Mouse (Mus musculus) ovary, postnatal 10 days (tissue): ENCODE measurements around the gene Masp2.
A peak's percentile ranks its signal among the peaks of the same experiment; 100 is the strongest.

Experiments used
- DNase-seq: peaks from one replicate; pipeline ENCODE4 v3.0.0; 2022; ENCODE audit warnings: low spot score

The Masp2 gene

DNA sequence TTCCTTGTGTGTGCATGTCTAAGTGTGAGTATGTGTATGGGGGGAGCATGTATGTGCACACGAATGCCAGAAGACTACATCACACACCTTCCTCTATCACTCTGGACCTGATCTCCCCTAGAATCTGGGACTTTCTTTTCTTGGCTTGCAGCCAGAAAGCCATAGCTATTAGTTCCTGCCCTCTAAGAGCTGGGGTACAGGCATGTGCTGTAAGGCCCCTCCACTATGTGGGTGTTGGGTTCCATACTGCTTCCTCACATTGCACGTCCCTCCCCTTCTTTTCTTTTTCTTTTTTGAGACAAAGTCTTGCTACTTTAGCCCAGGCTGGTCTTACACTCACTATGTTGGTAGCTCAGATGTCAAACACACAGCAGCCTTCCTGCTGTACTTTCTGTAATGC is 33.0 kb downstream of the Masp2 start:
- DNase-seq: no peak

- no peak for DNase-seq
Measured at GRCm38 (mm10) chr4:148638302-148638701, 35.9 kb downstream of the Masp2 start.

- DNase-seq: no peak
Measured at GRCm38 (mm10) chr4:148639455-148639854, 37.1 kb downstream of the Masp2 start.

DNA sequence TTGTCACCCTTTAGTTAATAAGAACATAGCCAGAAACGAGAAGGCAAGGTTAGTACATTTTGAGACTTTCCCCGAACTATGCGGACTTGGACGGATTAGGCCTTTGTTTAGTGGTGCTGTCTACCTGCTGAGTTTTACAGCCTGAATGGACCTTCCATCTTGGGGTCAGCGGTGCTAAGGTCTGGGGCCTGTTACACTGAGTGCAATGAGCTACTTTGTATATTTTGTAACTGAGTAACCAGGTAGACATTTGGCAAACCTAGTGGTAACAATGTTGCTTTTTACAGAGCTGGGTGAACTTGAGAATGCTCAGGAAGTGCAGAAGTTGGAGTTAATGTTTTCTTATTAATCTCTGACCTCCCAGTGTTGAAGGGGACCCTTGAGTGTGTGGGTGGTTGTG is 38.8 kb downstream of the Masp2 start:
- no peak for DNase-seq

DNA sequence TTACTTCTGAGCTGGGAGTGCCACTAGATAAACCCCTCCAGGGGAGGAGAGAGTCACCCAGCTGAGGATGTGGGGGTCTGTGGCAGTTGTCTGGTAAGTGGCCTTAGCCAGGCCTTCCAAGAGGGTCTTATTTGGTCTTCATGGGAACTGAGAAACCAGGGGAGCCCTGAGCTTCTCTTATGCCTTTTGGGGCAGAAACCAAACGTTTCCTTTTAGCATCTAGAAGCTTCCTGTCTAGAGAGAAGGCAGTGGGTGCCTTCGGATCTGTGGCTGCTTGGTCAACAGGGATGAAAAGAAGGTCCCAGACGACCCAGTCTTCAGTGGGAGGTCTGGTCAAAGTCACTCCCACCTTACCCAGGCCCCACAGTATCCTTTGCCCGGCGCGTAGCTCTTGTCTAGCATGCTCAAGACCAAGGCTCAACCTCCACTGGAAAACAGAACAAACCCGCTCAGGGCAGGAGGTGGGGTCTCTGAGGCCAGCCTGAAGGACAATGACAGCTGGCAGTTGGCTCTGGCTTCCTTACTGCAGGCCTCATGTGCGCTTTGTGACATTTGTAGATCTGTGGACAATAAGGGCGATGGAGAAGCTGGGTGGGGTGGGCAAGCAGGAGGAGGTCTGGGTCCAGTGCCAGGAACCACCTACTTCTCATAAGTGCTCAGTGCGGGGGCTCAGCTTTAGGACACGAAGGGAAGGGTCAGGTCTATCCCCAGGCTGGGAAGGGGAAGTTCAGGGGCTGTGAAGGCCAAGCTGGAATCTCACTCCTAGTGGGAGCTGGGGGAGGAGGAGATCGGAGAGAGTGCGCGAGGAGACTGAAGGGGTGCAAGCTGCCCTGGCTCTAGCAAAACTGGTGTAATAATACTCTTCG is 41.2 kb downstream of the Masp2 start, which contains the start of gene Gm572:
Gm572 (plus strand) TSS at position 27 of the 866 bp plus-strand sequence.
- DNase-seq: no peak

DNA sequence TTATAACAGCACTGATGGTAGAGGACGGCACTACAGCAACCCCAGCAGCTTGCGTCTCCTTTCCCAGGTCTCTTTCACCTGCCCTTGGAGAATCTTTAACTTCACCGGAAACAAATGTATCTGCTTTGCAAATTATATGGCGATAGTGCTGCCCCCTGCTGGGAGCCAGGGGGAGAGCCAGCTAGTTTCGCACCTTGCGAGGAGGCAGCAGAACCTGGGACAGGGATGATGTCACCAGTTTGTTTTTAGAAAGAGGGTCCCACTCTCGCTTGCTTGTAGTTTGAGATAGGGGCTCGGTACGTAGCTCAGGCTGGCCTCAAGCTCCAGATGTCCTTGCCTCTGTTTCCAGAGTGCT is 41.8 kb downstream of the Masp2 start:
- DNase-seq: no peak

DNA sequence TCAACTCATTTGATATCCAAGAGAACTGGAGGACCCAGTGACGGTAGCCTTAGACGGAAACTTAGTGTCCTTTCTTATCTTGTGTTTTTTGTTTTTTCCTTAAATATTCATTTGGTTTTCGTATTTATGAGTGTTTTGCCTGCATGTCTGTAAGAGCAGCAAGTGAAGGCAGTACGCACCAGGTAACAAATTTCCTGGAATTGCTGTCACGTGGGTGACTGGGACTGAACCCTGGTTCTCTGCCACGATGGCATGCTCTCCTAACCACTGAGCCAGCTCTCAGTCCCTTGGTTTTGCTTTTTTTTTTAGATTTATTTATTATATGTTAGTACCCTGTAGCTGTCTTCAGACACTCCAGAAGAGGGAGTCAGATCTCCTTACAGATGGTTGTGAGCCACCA is 42.6 kb downstream of the Masp2 start:
- no peak for DNase-seq

DNA sequence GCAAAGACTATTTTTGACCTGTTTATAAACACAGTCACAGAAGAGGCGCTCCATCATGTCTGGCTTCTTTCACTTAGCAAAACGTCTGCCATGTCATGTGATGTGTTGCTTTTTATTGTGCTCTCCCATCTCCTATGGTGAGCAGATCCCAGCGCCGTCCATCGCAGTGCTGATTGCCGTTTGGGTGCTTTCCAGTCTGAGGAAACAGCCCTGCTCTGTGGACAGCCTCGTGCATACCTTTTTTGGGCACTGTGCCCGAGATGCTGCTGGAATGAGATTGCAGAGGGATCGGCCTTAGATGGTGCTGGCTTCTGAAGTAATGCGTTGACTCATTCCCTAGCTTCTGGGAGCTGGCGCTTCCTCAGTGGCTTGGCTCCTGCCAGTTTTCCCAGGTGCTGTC is 44.3 kb downstream of the Masp2 start:
- no peak for DNase-seq

DNA sequence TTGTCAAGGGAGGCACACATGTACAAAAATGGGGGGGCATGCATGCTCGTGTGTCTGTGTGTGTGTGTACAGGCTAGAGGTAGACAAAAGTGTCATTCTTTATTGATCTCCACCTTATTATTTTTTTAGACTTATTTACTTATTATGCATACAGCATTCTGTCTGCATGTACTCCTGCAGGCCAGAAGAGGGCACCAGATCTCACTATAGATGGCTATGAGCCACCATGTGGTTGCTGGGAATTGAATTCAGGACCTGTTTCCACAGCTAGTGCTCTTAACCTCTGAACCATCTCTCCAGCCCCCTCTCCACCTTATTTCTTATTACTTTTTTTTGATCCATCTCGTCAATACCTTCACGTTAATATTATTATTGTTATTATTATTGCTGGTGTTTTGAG is 47.0 kb downstream of the Masp2 start:
- DNase-seq: no peak

DNA sequence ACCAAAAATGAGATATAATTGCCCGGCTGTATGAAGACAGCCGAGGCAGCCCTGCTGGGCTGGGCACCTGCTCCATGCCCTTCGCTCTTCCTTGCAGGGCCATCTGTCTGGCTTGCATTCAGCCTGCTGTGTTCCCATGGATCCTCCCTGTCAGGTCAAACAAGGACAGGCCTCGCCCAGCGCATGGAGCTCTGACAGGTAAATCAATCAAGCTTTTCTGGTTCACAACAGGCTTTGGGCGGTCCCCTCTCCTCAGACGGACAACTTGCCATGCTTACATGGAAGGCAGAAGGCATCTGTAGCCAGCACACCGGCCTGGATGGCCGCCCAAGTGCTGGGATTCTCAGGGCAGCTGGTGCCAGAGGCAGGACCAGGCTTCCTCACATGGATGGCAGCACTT is 48.7 kb downstream of the Masp2 start:
- no peak for DNase-seq

- DNase-seq: no peak
Measured at GRCm38 (mm10) chr4:148654701-148655398, 52.5 kb downstream of the Masp2 start.

DNA sequence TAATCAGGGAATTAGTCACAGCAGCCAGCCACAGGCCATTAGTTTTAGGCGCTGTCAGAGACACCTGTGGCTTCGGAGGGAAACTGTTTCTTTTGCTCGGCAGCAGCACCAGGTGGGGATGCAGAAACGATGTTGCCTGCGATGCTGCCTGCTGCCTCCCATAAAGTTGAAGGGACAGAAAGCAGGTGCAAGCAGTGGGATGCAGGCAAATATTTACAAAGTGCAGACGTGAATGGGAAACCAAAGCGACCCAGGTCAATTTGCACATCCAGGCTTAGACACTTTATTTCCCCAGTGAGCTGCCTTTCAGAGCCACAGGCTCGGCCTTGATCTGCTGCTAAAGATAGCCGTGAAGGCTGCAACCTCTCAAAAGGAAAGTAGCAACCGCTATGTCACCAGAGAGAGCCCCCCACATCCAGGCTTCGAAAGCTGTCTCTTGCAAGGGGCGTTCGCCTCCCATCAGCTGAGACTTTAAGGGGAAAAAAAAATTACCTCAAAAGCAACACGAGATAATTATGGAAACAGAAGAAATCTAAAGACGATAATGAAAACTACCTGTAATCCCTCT is 54.4 kb downstream of the Masp2 start:
- no peak for DNase-seq

DNA sequence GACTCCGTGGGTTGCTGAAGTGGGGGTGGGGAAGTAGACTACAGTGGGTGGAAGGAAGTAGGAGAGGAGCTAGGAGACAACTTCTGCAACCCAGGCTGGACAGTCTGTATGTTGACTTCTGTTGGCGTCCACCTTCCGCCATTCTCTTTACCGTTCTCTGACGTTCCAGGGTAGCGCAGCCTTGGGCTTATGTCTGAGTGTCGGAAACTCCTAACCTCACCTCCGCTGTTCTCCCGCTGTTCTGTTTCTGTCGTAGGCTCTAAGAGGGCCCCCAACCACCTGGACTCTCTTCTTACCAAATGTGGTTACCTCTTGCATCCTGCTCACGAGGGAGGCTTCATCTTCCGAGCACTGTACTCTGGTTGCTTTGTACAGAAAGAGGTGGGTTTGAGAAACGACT is 55.4 kb downstream of the Masp2 start:
- no peak for DNase-seq

- DNase-seq: no peak
Measured at GRCm38 (mm10) chr4:148660174-148660573, 57.8 kb downstream of the Masp2 start.

DNA sequence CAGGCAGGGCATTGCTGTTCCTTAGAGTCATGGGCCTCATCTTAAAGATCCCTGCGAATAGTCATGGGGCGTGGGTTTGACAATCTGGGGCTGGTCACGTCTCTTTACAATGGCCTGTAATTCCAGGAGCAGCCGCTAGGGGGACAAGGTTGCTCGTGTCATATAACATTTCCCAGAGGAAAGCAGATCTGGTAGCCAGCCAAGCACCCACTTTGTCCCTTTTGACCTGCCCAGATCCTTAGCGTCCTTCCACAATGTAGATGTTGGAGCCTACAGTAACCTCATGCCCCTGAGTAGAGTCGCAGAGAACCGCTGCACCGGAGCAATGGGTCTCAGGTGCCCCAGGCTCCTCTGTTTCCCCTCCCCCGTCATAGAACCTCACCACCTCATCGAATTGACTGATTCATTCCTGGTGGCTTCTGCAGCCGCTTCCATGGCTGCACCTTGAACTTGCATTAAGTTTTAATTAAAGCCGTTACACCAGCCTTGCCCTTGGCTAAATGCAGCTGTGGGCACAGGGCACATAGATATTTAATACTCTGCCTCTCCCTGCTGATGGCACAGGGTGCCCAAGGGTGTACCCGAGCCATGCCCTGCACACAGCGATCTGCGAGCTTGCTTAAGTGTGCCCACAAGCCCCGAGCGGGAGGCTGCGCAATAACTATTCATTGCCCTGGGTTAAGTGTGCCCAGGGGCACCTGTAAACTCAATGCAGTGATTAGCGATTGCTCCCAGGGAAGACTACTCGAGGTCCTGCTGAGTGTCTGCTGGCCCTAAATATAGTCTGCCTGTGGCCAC is 60.0 kb downstream of the Masp2 start:
- peak; percentile 45 for DNase-seq

DNA sequence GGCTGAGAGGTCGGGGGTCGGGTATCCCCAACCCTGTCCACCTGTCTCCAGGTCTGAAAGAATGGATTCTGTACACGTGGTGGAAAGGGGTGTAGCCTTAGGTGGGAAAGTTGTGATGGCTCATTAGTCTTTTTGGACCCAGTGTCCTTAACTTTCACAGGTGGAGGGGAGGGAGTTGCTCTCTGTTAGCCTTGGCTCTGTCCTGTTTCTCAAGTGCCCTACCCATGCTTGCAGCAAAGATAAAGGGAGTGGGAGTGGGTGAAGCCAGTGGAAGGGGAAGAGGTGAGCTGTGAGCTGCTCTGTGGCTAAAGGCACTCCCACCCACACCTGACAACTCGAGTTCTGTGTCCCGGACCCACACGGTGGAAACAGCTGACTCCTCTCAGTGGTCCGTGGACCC is 61.0 kb downstream of the Masp2 start:
- no peak for DNase-seq

- no peak for DNase-seq
Measured at GRCm38 (mm10) chr4:148664021-148664420, 61.7 kb downstream of the Masp2 start.
